Mouse (Mus musculus) liver, embryonic 15.5 days (tissue): ENCODE results near the gene Lrrc2. TPM values are rescaled to one million over a fixed set of nuclear protein-coding genes. Genes with fewer than 3 reads are reported as not detected.
A peak's percentile ranks its signal among the peaks of the same experiment; 100 is the strongest.

Source experiments
- ATAC-seq: fragments of 200-750 bp; cut with Nextera tagmentation; 2 replicates; pipeline ENCODE4 v1.8.0; 2017; ENCODE audit warnings: moderate number of reproducible peaks, mild to moderate bottlenecking, moderate library complexity; ENCODE audit not compliant: insufficient read depth
- H3K27ac ChIP-seq: fragments of 300-500 bp; sonication (generic); replicated peaks from 2 replicates; pipeline ENCODE4 v1.5.1; 2015; ENCODE audit warnings: mild to moderate bottlenecking, inconsistent platforms
- H3K27me3 ChIP-seq: fragments of 300-500 bp; sonication (generic); 2 replicates; pipeline ENCODE4 v1.6.1; 2015; ENCODE audit warnings: mild to moderate bottlenecking, inconsistent platforms
- H3K36me3 ChIP-seq: fragments of 300-500 bp; sonication (generic); replicated peaks from 2 replicates; pipeline ENCODE4 v1.6.1; 2015; ENCODE audit warnings: moderate library complexity, mild to moderate bottlenecking, inconsistent platforms
- H3K4me1 ChIP-seq: fragments of 300-500 bp; sonication (generic); replicated peaks from 2 replicates; pipeline ENCODE4 v1.6.1; 2015; ENCODE audit warnings: inconsistent platforms
- H3K4me2 ChIP-seq: fragments of 300-500 bp; sonication (generic); 2 replicates; pipeline ENCODE4 v1.6.1; 2015; ENCODE audit warnings: moderate library complexity, mild to moderate bottlenecking, inconsistent platforms
- H3K4me3 ChIP-seq: fragments of 300-500 bp; sonication (generic); replicated peaks from 2 replicates; pipeline ENCODE4 v1.5.1; 2015; ENCODE audit warnings: mild to moderate bottlenecking, inconsistent platforms
- H3K9ac ChIP-seq: fragments of 300-500 bp; sonication (generic); 2 replicates; pipeline ENCODE4 v1.6.1; 2015; ENCODE audit warnings: moderate library complexity, mild to moderate bottlenecking, inconsistent platforms
- H3K9me3 ChIP-seq: fragments of 300-500 bp; sonication (generic); replicated peaks from 2 replicates; pipeline ENCODE4 v1.6.1; 2016; ENCODE audit warnings: inconsistent platforms
- WGBS: fragments of 180-500 bp; shearing (Covaris S2); methylation state at CpG from one replicate; pipeline ENCODE4 v1.1.7; 2015; ENCODE audit warnings: mixed read lengths; ENCODE audit not compliant: insufficient replicate concordance; 5-methylcytosine and 5-hydroxymethylcytosine counted together
- polyA plus RNA-seq: library from polyadenylated mRNA; unstranded; fragments of >200 nt; fragmentation: Nextera tagmentation; extraction: Ambion mirVana; gene quantifications from 2 replicates; pipeline ENCODE4 v1.2.1, GENCODE M21; 2015

The Lrrc2 gene
- polyA plus RNA-seq, 1 experiment from 2014 or later = 0.07 TPM

GRCm38 (mm10) chr9:110961386-110961785 lies 10.0 kb downstream of the Lrrc2 start:
- H3K27ac ChIP-seq = no peak overlapping the region
- no peaks in the 10 kb centered on the region for H3K9me3 ChIP-seq
- ATAC-seq = no peak
- no peak overlapping the region for H3K4me3 ChIP-seq
- no peak overlapping the region for H3K9ac ChIP-seq
- no peaks in the 10 kb centered on the region for H3K4me1 ChIP-seq
- H3K27me3 ChIP-seq = no peaks in the 10 kb centered on the region
- H3K36me3 ChIP-seq = no peaks in the 10 kb centered on the region
- H3K4me2 ChIP-seq = no peak overlapping the region
- 89% methylated on average over 8 of the region's 8 CpGs for WGBS

- no peak for ATAC-seq
- Histone ChIP-seq H3K9me3 (no peaks in the 10 kb centered on the region), H3K4me2 (no peak overlapping the region), H3K4me1 (no peaks in the 10 kb centered on the region), H3K27ac (no peak overlapping the region), H3K27me3 (no peaks in the 10 kb centered on the region), H3K9ac (no peak overlapping the region), H3K4me3 (no peak overlapping the region), H3K36me3 (no peaks in the 10 kb centered on the region)
- WGBS = 59% methylated on average over 8 of the region's 8 CpGs
Observed at GRCm38 (mm10) chr9:110963566-110964115, 12.3 kb downstream of the Lrrc2 start.

GRCm38 (mm10) chr9:110965062-110965909 lies 13.9 kb downstream of the Lrrc2 start:
- no peak overlapping the region for H3K4me2 ChIP-seq
- no peaks in the 10 kb centered on the region for H3K27me3 ChIP-seq
- H3K4me1 ChIP-seq = no peaks in the 10 kb centered on the region
- no peak overlapping the region for H3K9ac ChIP-seq
- no peaks in the 10 kb centered on the region for H3K9me3 ChIP-seq
- no peak overlapping the region for H3K4me3 ChIP-seq
- 77% methylated on average over 22 of the region's 22 CpGs for WGBS
- no peaks in the 10 kb centered on the region for H3K36me3 ChIP-seq
- no peak for ATAC-seq
- H3K27ac ChIP-seq = no peak overlapping the region

- no peak overlapping the region for H3K4me2 ChIP-seq
- H3K9me3 ChIP-seq = no peaks in the 10 kb centered on the region
- H3K4me3 ChIP-seq = no peak overlapping the region
- no peak for ATAC-seq
- H3K4me1 ChIP-seq = no peaks in the 10 kb centered on the region
- 44% methylated on average over 2 of the region's 2 CpGs for WGBS
- H3K27ac ChIP-seq = no peak overlapping the region
- no peaks in the 10 kb centered on the region for H3K36me3 ChIP-seq
- no peaks in the 10 kb centered on the region for H3K27me3 ChIP-seq
- H3K9ac ChIP-seq = no peak overlapping the region
Observed at GRCm38 (mm10) chr9:110965910-110966231, 14.5 kb downstream of the Lrrc2 start.

- H3K4me3 ChIP-seq = no peak overlapping the region
- no peak overlapping the region for H3K27ac ChIP-seq
- no peaks in the 10 kb centered on the region for H3K36me3 ChIP-seq
- no peaks in the 10 kb centered on the region for H3K27me3 ChIP-seq
- H3K4me2 ChIP-seq = no peak overlapping the region
- ATAC-seq = no peak
- H3K9me3 ChIP-seq = no peaks in the 10 kb centered on the region
- 83% methylated on average over 11 of the region's 11 CpGs for WGBS
- no peak overlapping the region for H3K9ac ChIP-seq
- no peaks in the 10 kb centered on the region for H3K4me1 ChIP-seq
Observed at GRCm38 (mm10) chr9:110979411-110979810, 28.1 kb downstream of the Lrrc2 start.

GRCm38 (mm10) chr9:110982351-110982750 lies 31.0 kb downstream of the Lrrc2 start:
- Histone ChIP-seq H3K4me2 (no peak overlapping the region), H3K4me1 (no peaks in the 10 kb centered on the region), H3K27ac (no peak overlapping the region), H3K9me3 (no peaks in the 10 kb centered on the region), H3K4me3 (no peak overlapping the region), H3K36me3 (0 out of 2 replicates have a peak, but pooled peaks cover 5% of the 10 kb centered on the region), H3K27me3 (no peaks in the 10 kb centered on the region), H3K9ac (no peak overlapping the region)
- 65% methylated on average over 4 of the region's 4 CpGs for WGBS
- ATAC-seq = no peak

- ATAC-seq = no peak
- Histone ChIP-seq H3K9me3 (no peaks in the 10 kb centered on the region), H3K4me1 (no peaks in the 10 kb centered on the region), H3K36me3 (0 out of 2 replicates have a peak, but pooled peaks cover 5% of the 10 kb centered on the region), H3K27ac (no peak overlapping the region), H3K9ac (no peak overlapping the region), H3K4me3 (no peak overlapping the region), H3K4me2 (no peak overlapping the region), H3K27me3 (no peaks in the 10 kb centered on the region)
- WGBS = 88% methylated on average over 9 of the region's 9 CpGs
Observed at GRCm38 (mm10) chr9:110984096-110984495, 32.8 kb downstream of the Lrrc2 start.

GRCm38 (mm10) chr9:110985541-110985940 lies 34.2 kb downstream of the Lrrc2 start:
- H3K36me3 ChIP-seq = 0 out of 2 replicates have a peak, but pooled peaks cover 5% of the 10 kb centered on the region
- no peaks in the 10 kb centered on the region for H3K4me1 ChIP-seq
- H3K9me3 ChIP-seq = no peaks in the 10 kb centered on the region
- H3K4me3 ChIP-seq = no peak overlapping the region
- ATAC-seq = no peak
- no peak overlapping the region for H3K9ac ChIP-seq
- 78% methylated on average over 5 of the region's 5 CpGs for WGBS
- no peak overlapping the region for H3K4me2 ChIP-seq
- no peak overlapping the region for H3K27ac ChIP-seq
- no peaks in the 10 kb centered on the region for H3K27me3 ChIP-seq

GRCm38 (mm10) chr9:110985951-110986350 lies 34.6 kb downstream of the Lrrc2 start:
- H3K27me3 ChIP-seq = no peaks in the 10 kb centered on the region
- no peaks in the 10 kb centered on the region for H3K9me3 ChIP-seq
- H3K36me3 ChIP-seq = 0 out of 2 replicates have a peak, but pooled peaks cover 5% of the 10 kb centered on the region
- no peak overlapping the region for H3K4me3 ChIP-seq
- peaks cover 2% of the 10 kb centered on the region; the same call in 1 of the 2 replicates for H3K4me1 ChIP-seq
- H3K4me2 ChIP-seq = no peak overlapping the region
- no peak overlapping the region for H3K9ac ChIP-seq
- WGBS = 68% methylated on average over 8 of the region's 8 CpGs
- no peak for ATAC-seq
- H3K27ac ChIP-seq = no peak overlapping the region

- Histone ChIP-seq H3K9ac (no peak overlapping the region), H3K9me3 (no peaks in the 10 kb centered on the region), H3K27me3 (no peaks in the 10 kb centered on the region), H3K4me2 (peak overlapping the region; percentile 46), H3K27ac (peak overlapping the region; percentile 38), H3K4me1 (peaks cover 7% of the 10 kb centered on the region), H3K36me3 (0 out of 2 replicates have a peak, but pooled peaks cover 5% of the 10 kb centered on the region), H3K4me3 (peak overlapping the region; percentile 32; the same call in 1 of the 2 replicates)
- no peak for ATAC-seq
- 61% methylated on average over 4 of the region's 4 CpGs for WGBS
Observed at GRCm38 (mm10) chr9:110987331-110987730, 36.0 kb downstream of the Lrrc2 start.

- 63% methylated on average over 3 of the region's 3 CpGs for WGBS
- H3K4me1 ChIP-seq = peaks cover 7% of the 10 kb centered on the region
- H3K36me3 ChIP-seq = 0 out of 2 replicates have a peak, but pooled peaks cover 5% of the 10 kb centered on the region
- no peaks in the 10 kb centered on the region for H3K27me3 ChIP-seq
- H3K27ac ChIP-seq = 0 out of 2 replicates have a peak overlapping the region, but pooled peaks have one; percentile 29
- no peaks in the 10 kb centered on the region for H3K9me3 ChIP-seq
- H3K4me2 ChIP-seq = peak overlapping the region; percentile 46
- no peak for ATAC-seq
- H3K9ac ChIP-seq = no peak overlapping the region
- peak overlapping the region; percentile 42 for H3K4me3 ChIP-seq
Observed at GRCm38 (mm10) chr9:110988078-110988477, 36.7 kb downstream of the Lrrc2 start.
